Mouse (Mus musculus): ENCODE results near the gene Prkg1.

Gene Prkg1

GRCm38 (mm10) chr19:30844916-30845315, 919.9 kb downstream of the Prkg1 start:
- no peak for DNase-seq (ENCODE audit: low spot score in 2 of 2)

- DNase-seq (ENCODE audit: low spot score in 2 of 2) = no peak
Observed at GRCm38 (mm10) chr19:30843637-30844036, 921.2 kb downstream of the Prkg1 start.

- peak in 1 of 2 experiments; percentile 28 for DNase-seq (ENCODE audit: low spot score in 2 of 2)
Observed at GRCm38 (mm10) chr19:30843052-30843564, 921.7 kb downstream of the Prkg1 start.

DNA sequence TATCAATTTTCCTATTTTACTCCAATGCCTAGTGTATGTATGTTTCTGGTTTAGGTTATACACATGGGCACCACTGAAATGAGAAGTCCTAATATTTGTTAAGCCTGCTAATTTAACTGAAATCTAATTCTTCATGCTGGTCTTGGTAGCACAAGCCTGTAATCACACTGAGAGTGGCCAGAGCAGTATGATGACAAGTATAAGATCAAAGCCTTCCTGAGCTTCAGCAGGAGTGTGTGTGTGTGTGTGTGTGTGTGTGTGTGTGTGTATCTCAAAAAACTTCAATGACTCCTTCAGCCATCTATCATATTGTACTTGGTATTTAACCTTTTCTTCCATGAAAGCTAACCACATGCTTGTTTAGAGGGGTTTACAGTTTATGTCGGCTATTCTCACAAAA, 922.2 kb downstream of the Prkg1 start:
- no peak for DNase-seq (ENCODE audit: low spot score in 2 of 2)

- DNase-seq (ENCODE audit: low spot score in 2 of 2) = no peak
Observed at GRCm38 (mm10) chr19:30833045-30833651, 931.7 kb downstream of the Prkg1 start.

GRCm38 (mm10) chr19:30829231-30829775, 935.5 kb downstream of the Prkg1 start:
- DNase-seq (ENCODE audit: low spot score in 2 of 2) = no peak

- DNase-seq (ENCODE audit: low spot score in 2 of 2) = no peak
Observed at GRCm38 (mm10) chr19:30827820-30828219, 937.0 kb downstream of the Prkg1 start.

DNA sequence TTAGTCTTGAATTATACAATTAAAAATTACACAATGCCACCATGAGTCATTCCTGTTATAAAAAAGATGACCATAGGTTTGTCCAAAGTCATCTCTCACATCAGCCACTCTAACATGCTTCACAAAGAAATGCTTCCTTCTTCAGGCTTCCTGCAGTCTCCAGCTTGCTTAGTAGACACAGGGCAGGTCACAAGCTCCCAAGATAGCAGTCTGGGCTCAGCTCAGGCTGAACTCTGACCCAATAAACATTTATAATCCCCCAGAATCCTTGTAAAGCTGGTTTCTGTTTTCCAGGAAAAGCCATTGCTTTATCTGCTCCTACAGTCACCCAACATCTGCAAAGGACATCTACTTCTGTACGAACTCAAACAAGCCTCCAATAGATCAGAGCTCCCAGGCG, 938.7 kb downstream of the Prkg1 start:
- DNase-seq (ENCODE audit: low spot score in 2 of 2) = no peak

- DNase-seq (ENCODE audit: low spot score in 2 of 2) = no peak
Observed at GRCm38 (mm10) chr19:30815661-30816060, 949.2 kb downstream of the Prkg1 start.

GRCm38 (mm10) chr19:30806265-30806664, 958.6 kb downstream of the Prkg1 start:
- no peak for DNase-seq (ENCODE audit: low spot score in 2 of 2)

DNA sequence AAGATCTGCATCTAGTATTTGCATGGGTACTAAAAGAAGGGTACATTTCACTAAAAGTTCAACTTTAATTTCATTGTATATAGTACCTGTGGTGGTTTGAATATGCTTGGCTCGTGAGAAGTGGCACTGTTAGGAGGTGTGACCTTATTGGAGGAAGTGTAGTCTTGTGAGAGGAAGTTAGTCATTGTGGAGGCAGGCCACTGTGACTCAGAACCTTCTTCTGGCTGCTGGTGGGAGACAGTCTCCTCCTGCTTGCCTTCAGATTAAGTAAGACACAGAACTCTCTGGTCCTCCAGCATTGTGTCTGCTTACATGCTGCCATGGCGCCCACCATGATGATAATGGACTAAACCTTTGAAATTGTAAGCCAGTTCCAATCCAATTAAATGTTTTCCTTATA, 984.0 kb downstream of the Prkg1 start:
- DNase-seq (ENCODE audit: low spot score in 2 of 2) = no peak

- no peak for DNase-seq (ENCODE audit: low spot score in 2 of 2)
Observed at GRCm38 (mm10) chr19:30768316-30768715, 996.5 kb downstream of the Prkg1 start.

GRCm38 (mm10) chr19:30744426-30744825, 1020.4 kb downstream of the Prkg1 start:
- no peak for DNase-seq (ENCODE audit: low spot score in 2 of 2)

GRCm38 (mm10) chr19:30699130-30699529, 1065.7 kb downstream of the Prkg1 start:
- no peak for DNase-seq (ENCODE audit: low spot score in 2 of 2)

DNA sequence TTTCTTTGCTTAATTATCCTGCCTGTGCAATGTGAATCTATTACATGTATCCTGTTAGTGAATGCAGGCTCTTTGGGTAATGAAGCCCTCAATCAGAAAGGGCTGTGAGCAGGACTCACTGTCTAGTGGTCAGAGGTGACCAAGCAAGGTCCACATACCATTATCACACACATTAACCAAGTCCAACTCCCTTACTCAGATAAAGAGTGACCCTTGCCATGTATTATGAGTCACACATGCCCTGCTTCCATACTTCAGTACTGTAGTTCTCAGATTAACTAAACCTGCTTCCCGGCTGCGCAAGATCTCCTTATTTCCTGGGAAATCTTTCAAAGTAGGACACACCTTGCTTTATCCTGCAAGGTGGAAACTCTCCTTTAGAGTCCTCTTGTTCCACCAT, 1073.6 kb downstream of the Prkg1 start:
- no peak for DNase-seq (ENCODE audit: low spot score in 2 of 2)

DNA sequence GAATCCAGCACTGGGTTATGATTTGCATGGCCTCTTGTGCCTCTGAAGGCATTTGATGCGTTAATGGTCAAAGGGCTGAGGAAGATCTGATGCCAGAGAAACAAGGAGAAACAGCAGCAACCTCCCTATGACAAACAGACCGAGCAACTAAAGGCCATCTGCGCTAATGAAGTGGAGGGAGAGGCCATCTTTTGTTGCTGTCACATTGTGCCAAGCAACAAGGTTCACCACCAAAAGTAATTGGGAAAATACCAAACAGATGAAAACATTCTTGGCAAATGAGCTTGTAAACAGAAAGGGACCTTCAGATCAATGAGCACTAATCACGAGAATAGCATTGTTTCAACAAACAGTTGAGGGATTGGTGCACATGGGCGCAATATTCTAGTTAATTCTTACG, 1074.1 kb downstream of the Prkg1 start:
- no peak for DNase-seq (ENCODE audit: low spot score in 2 of 2)

- no peak for DNase-seq (ENCODE audit: low spot score in 2 of 2)
Observed at GRCm38 (mm10) chr19:30687942-30688341, 1076.9 kb downstream of the Prkg1 start.

DNA sequence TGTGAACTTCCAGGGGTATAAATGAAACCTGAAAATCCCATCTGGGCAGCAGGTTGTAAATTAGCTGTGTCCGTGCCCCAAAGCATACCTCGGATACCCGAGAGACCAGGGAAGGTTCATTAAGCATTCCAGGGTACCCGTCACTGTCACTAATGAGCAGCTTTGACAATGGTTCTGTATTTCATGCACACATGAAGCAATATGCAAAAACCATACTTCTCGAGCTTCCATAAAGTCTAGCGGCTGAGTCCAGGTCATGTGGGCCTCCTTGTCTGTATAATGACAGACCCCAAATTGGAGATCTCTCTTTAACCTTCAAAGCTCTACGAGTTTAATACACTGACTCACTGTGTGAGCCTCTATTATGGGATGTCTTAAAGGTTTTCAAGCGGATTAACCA, 1088.5 kb downstream of the Prkg1 start:
- DNase-seq (ENCODE audit: low spot score in 2 of 2) = no peak

GRCm38 (mm10) chr19:30664269-30664668, 1100.6 kb downstream of the Prkg1 start:
- DNase-seq (ENCODE audit: low spot score in 2 of 2) = peak; percentile 40 to 57

DNA sequence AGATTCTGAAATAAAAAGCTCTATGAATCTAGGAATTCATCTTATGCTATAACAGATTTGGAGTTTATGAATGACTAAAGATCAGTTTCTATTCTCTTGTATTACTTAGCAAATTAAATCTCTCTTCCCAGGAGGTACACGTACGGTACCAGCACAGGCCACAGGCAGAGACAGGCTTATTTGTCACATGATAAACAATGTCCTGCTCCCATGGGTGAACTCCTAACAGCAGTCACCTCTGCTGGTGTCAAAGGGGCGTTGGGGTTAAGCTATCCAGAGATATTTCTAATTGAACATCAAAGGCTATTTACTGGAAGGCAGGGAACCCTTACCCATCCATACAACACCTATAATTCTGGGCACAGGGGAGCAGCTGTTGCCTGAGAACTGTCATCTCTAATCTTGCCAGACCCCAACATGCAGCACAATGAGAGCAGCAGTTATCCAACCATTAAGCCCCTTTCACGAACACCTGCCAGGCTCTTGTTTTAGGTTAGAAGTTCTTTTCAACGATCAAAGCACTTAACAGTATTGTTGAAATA, 1122.1 kb downstream of the Prkg1 start:
- no peak for DNase-seq (ENCODE audit: low spot score in 2 of 2)

- DNase-seq (ENCODE audit: low spot score in 2 of 2) = no peak
Observed at GRCm38 (mm10) chr19:30637471-30637870, 1127.4 kb downstream of the Prkg1 start.

DNA sequence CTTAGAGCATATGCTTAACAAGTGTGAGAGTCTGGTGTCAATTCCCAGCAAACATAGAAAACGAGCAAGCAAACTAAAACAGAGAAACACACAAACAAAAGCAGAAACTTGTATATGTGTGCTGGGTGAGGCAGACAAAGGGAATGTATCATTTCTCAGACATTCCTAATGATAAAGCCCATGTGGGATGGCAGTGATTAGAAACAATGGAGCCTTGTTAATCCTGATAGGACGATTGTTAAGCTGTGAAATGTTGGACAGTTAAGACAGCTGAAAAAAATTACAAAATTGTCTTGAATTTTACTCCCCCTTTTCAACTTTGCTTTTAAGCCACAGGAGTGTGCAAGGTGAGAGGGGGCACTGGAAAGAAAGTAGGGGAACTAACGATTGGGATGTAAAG, 1133.8 kb downstream of the Prkg1 start:
- no peak for DNase-seq (ENCODE audit: low spot score in 2 of 2)

- DNase-seq (ENCODE audit: low spot score in 2 of 2) = no peak
Observed at GRCm38 (mm10) chr19:30626036-30626435, 1138.8 kb downstream of the Prkg1 start.

All from right cerebral cortex, postnatal 36 days (tissue).